Mouse (Mus musculus) olfactory bulb, adult 2 months (tissue): Measurements from ENCODE around the gene Efcab11.

Experiments used
- CTCF ChIP-seq: fragments of 200-500 bp; IDR thresholded peaks from 2 replicates; pipeline ENCODE4 v1.5.1; 2012; ENCODE audit warnings: low read depth, mild to moderate bottlenecking, low read length, moderate library complexity; ENCODE audit not compliant: insufficient read depth
- POLR2A ChIP-seq: fragments of 200-500 bp; IDR thresholded peaks from 2 replicates; pipeline ENCODE4 v1.6.1; 2012; ENCODE audit warnings: mild to moderate bottlenecking, low read depth, low read length, moderate library complexity; ENCODE audit not compliant: insufficient read depth

- TF ChIP-seq CTCF = no peak
- no peak for TF ChIP-seq POLR2A
Observed at GRCm38 (mm10) chr12:99718161-99718560, 166.1 kb downstream of the Efcab11 start.
